Mouse (Mus musculus): ENCODE measurements at regions not wholly inside any gene's neighbourhood (a gene's known extent, or its start where the extent isn't known, plus 50 kb on each side); places are given as distances from the start of the nearest gene placed in this dataset.

DNA sequence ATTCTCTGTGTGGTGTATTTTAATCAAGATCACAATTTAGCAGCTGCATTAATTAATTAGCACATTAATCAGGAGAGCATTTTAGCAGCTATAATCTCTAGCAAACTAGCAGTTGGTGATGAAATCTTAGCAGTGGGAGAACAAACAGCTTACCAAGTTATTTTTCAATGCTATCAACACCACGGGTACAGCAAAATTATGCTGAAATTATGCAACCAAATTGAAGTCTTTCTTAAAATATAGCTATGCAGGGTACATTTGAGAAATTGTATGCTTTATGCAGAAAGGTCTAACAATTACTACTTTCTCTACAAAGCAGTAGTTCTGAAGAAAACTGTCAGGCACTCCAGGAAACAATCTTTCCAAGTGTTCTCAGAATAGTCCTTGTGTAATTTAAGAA is 378.1 kb downstream of the Dnajb9 start:
- Histone ChIP-seq H3K27me3 (no peaks in the 10 kb centered on the region), H3K9me3 (no peaks in the 10 kb centered on the region), H3K36me3 (no peaks in the 10 kb centered on the region), H3K27ac (replicated peaks) (no peak overlapping the region), H3K9ac (no peak overlapping the region), H3K4me1 (replicated peaks) (no peaks in the 10 kb centered on the region), H3K4me2 (no peak overlapping the region), H3K4me3 (no peak overlapping the region)
- 61% methylated on average over 1 of the region's 1 CpGs for WGBS
- ATAC-seq (ENCODE audit: low FRiP score, low read depth) = no peak

DNA sequence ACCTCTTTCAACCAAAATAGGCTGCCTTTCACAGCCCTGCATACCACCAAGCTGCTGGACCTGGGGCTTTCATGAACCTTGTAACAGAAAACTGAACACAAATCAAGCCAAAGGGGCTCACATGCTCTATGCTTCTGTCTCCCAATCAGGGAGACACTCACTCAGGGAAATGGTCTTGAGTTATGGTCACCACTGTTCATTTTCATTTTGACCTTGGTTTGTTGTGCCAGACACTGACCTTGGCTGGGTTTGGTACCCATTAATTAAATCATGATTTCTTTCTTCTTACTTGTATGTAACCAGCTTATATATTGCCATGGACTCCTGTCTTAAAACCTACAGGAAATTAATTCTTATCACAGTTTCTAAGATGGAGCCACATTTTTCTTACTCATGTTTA is 381.5 kb downstream of the Dnajb9 start:
- no peak for ATAC-seq (ENCODE audit: low FRiP score, low read depth)
- H3K27me3 ChIP-seq = no peaks in the 10 kb centered on the region
- H3K9me3 ChIP-seq = no peaks in the 10 kb centered on the region

GRCm38 (mm10) chr12:43827901-43828300 is 382.2 kb downstream of the Dnajb9 start:
- Histone ChIP-seq H3K4me3 (no peak overlapping the region), H3K4me1 (replicated peaks) (no peaks in the 10 kb centered on the region), H3K9me3 (no peaks in the 10 kb centered on the region), H3K9ac (no peak overlapping the region), H3K4me2 (no peak overlapping the region), H3K36me3 (no peaks in the 10 kb centered on the region), H3K27me3 (no peaks in the 10 kb centered on the region), H3K27ac (replicated peaks) (no peak overlapping the region)
- whole genome bisulfite sequencing = 76% methylated on average over 6 of the region's 6 CpGs
- no peak for ATAC-seq (ENCODE audit: low FRiP score, low read depth)

More for the DNA sequence above, 381.5 kb downstream of the Dnajb9 start:
- Histone ChIP-seq H3K9ac (no peak overlapping the region), H3K4me2 (no peak overlapping the region), H3K4me3 (no peak overlapping the region), H3K36me3 (no peaks in the 10 kb centered on the region), H3K27ac (replicated peaks) (no peak overlapping the region), H3K4me1 (replicated peaks) (no peaks in the 10 kb centered on the region)

GRCm38 (mm10) chr12:43827296-43827695 is 382.8 kb downstream of the Dnajb9 start:
- H3K36me3 ChIP-seq = no peaks in the 10 kb centered on the region
- no peaks in the 10 kb centered on the region for H3K4me1 ChIP-seq (replicated peaks)
- H3K9me3 ChIP-seq = no peaks in the 10 kb centered on the region
- no peak overlapping the region for H3K9ac ChIP-seq
- no peak for ATAC-seq (ENCODE audit: low FRiP score, low read depth)
- no peak overlapping the region for H3K4me3 ChIP-seq
- no peak overlapping the region for H3K27ac ChIP-seq (replicated peaks)
- H3K4me2 ChIP-seq = no peak overlapping the region
- no peaks in the 10 kb centered on the region for H3K27me3 ChIP-seq
- WGBS = 62% methylated on average over 3 of the region's 3 CpGs

DNA sequence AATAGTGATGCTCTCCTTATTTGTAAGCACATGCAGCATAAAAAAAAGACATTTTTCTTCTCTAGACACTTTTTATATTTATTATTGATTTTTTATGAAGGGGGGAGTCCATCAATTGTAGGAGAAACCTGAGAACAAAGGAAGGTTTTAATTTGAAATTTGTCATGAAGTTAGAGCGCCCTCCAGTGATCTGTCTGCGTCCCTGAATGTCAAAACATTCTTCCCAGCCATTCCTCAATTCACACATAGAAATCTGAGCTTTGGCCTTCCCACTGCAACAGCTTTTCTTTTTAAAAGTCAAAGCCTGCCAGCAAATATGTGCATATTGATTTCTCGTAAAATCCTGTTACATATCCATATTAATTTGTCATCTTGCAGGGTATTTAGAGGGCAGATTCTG is 396.6 kb downstream of the Dnajb9 start:
- Histone ChIP-seq H3K4me1 (replicated peaks) (no peaks in the 10 kb centered on the region; the same call in 1 of the 2 replicates), H3K9me3 (no peaks in the 10 kb centered on the region), H3K9ac (no peak overlapping the region), H3K4me3 (no peak overlapping the region), H3K27ac (replicated peaks) (no peak overlapping the region), H3K4me2 (no peak overlapping the region), H3K36me3 (no peaks in the 10 kb centered on the region), H3K27me3 (no peaks in the 10 kb centered on the region)
- no peak for ATAC-seq (ENCODE audit: low FRiP score, low read depth)
- 15% methylated on average over 3 of the region's 3 CpGs for WGBS

- H3K9ac ChIP-seq = no peak overlapping the region
- H3K4me1 ChIP-seq (replicated peaks) = no peaks in the 10 kb centered on the region
- ATAC-seq (ENCODE audit: low FRiP score, low read depth) = no peak
- H3K4me2 ChIP-seq = no peak overlapping the region
- no peaks in the 10 kb centered on the region for H3K36me3 ChIP-seq
- H3K9me3 ChIP-seq = no peaks in the 10 kb centered on the region
- 89% methylated on average over 1 of the region's 1 CpGs for WGBS
- H3K4me3 ChIP-seq = no peak overlapping the region
- no peaks in the 10 kb centered on the region for H3K27me3 ChIP-seq
- H3K27ac ChIP-seq (replicated peaks) = no peak overlapping the region
These were observed 437.4 kb downstream of the Dnajb9 start for GRCm38 (mm10) chr12:43772766-43773165.

DNA sequence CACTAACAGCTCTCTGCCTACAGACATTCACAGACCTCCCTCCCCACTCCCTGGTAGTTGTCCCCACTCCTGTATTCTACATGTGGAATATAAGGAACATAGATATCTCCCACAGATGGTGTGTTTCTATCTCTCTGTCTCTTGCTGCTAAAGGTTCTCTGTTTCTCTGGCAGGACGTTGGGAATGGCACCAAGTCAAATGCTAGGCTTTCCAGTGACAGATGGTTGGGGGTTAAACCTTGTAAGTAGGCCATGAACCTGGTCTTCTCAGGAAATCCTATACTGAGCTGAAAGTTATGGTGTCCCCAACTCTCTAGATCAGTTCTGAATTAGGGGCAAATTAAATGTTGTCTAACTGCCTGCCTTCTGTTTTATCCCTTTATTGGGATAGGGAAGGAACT is 448.0 kb downstream of the Dnajb9 start:
- no peaks in the 10 kb centered on the region for H3K4me1 ChIP-seq (replicated peaks)
- no peak overlapping the region for H3K27ac ChIP-seq (replicated peaks)
- no peaks in the 10 kb centered on the region for H3K36me3 ChIP-seq
- 59% methylated on average over 1 of the region's 1 CpGs for WGBS
- no peak for ATAC-seq (ENCODE audit: low FRiP score, low read depth)
- no peaks in the 10 kb centered on the region for H3K27me3 ChIP-seq
- H3K9me3 ChIP-seq = no peaks in the 10 kb centered on the region
- no peak overlapping the region for H3K4me3 ChIP-seq
- H3K9ac ChIP-seq = no peak overlapping the region
- H3K4me2 ChIP-seq = no peak overlapping the region

Measured in hindbrain, embryonic 15.5 days (tissue).